Mouse (Mus musculus) liver, embryonic 16.5 days (tissue): ENCODE measurements around the gene Cyp2d11. TPM values are rescaled to one million over a fixed set of nuclear protein-coding genes. Genes with fewer than 3 reads are reported as not detected.
"Not testable (repeated sequence)": the region's sequence is repeated elsewhere in the genome, so short reads cannot be mapped to it uniquely, and the experiment has no call there.

Experiments used
- ATAC-seq: fragments of 200-750 bp; cut with Nextera tagmentation; 2 replicates; pipeline ENCODE4 v1.8.0; 2017; ENCODE audit warnings: low read depth, mild to moderate bottlenecking, moderate number of reproducible peaks, moderate library complexity
- H3K27ac ChIP-seq: fragments of 300-500 bp; sonication (generic); 2 replicates; pipeline ENCODE4 v1.5.1; 2014; ENCODE audit warnings: mild to moderate bottlenecking, low read length
- H3K27me3 ChIP-seq: fragments of 300-500 bp; sonication (generic); 2 replicates; pipeline ENCODE4 v1.6.1; 2014; ENCODE audit warnings: low read depth, low read length, mixed read lengths; ENCODE audit not compliant: control insufficient read depth, insufficient read depth
- H3K36me3 ChIP-seq: fragments of 300-500 bp; sonication (generic); 2 replicates; pipeline ENCODE4 v1.6.1; 2014; ENCODE audit warnings: mild to moderate bottlenecking; ENCODE audit not compliant: control insufficient read depth, insufficient read depth
- H3K4me1 ChIP-seq: fragments of 300-500 bp; sonication (generic); 2 replicates; pipeline ENCODE4 v1.6.1; 2014; ENCODE audit warnings: low read depth, low read length, mixed read lengths; ENCODE audit not compliant: control insufficient read depth
- H3K4me2 ChIP-seq: fragments of 300-500 bp; sonication (generic); 2 replicates; pipeline ENCODE4 v1.6.1; 2014; ENCODE audit warnings: low read depth, low read length, mixed read lengths
- H3K4me3 ChIP-seq: fragments of 300-500 bp; sonication (generic); 2 replicates; pipeline ENCODE4 v1.5.1; 2014; ENCODE audit warnings: low read depth, mild to moderate bottlenecking, low read length
- H3K9ac ChIP-seq: fragments of 300-500 bp; sonication (generic); 2 replicates; pipeline ENCODE4 v1.6.1; 2014; ENCODE audit warnings: low read depth, low read length
- H3K9me3 ChIP-seq: fragments of 300-500 bp; sonication (generic); replicated peaks from 2 replicates; pipeline ENCODE4 v1.6.1; 2016; ENCODE audit warnings: low read length; ENCODE audit not compliant: control insufficient read depth
- WGBS: fragments of 180-500 bp; shearing (Covaris S2); extraction: QIAGEN DNeasy Blood & Tissue Kit; methylation state at CpG from one replicate; pipeline ENCODE4 v1.1.7; 2014; ENCODE audit not compliant: insufficient replicate concordance; 5-methylcytosine and 5-hydroxymethylcytosine counted together
- polyA plus RNA-seq: library from polyadenylated mRNA; unstranded; fragments of >200 nt; fragmentation: Nextera tagmentation; extraction: Ambion mirVana; gene quantifications from 2 replicates; pipeline ENCODE4 v1.2.1, GENCODE M21; 2015

The Cyp2d11 gene
- polyA plus RNA-seq, 1 experiment from 2014 or later: not detected

- Histone ChIP-seq H3K36me3 (no peaks in the 10 kb centered on the region), H3K4me3 (no peak overlapping the region), H3K4me1 (no peaks in the 10 kb centered on the region; the same call in none of the 2 replicates), H3K27ac (peak overlapping the region; percentile 4; the same call in 1 of the 2 replicates), H3K27me3 (no peaks in the 10 kb centered on the region), H3K9me3 (no peaks in the 10 kb centered on the region), H3K4me2 (peak overlapping the region; percentile 46; the same call in 1 of the 2 replicates), H3K9ac (no peak overlapping the region)
- no peak for ATAC-seq
- 50% methylated on average over 5 of the region's 5 CpGs for WGBS
Measured at GRCm38 (mm10) chr15:82377701-82378100, 16.1 kb downstream of the Cyp2d11 start.

- H3K9ac ChIP-seq: no peak overlapping the region
- no peak overlapping the region for H3K27ac ChIP-seq
- no peaks in the 10 kb centered on the region; the same call in none of the 2 replicates for H3K4me1 ChIP-seq
Measured at GRCm38 (mm10) chr15:82376393-82377138, 17.3 kb downstream of the Cyp2d11 start.

GRCm38 (mm10) chr15:82375855-82376254, 18.0 kb downstream of the Cyp2d11 start:
- no peaks in the 10 kb centered on the region; the same call in none of the 2 replicates for H3K4me1 ChIP-seq
- no peaks in the 10 kb centered on the region for H3K27me3 ChIP-seq
- H3K9me3 ChIP-seq: no peaks in the 10 kb centered on the region
- no peak overlapping the region for H3K9ac ChIP-seq
- H3K4me3 ChIP-seq: no peak overlapping the region
- no peak for ATAC-seq
- H3K27ac ChIP-seq: no peak overlapping the region
- H3K4me2 ChIP-seq: no peak overlapping the region
- no peaks in the 10 kb centered on the region for H3K36me3 ChIP-seq
- WGBS: 73% methylated on average over 9 of the region's 9 CpGs

More at GRCm38 (mm10) chr15:82376393-82377138, 17.3 kb downstream of the Cyp2d11 start:
- H3K27me3 ChIP-seq: no peaks in the 10 kb centered on the region
- 65% methylated on average over 17 of the region's 17 CpGs for WGBS
- H3K4me3 ChIP-seq: no peak overlapping the region
- ATAC-seq: no peak
- no peaks in the 10 kb centered on the region for H3K36me3 ChIP-seq
- no peaks in the 10 kb centered on the region for H3K9me3 ChIP-seq
- no peak overlapping the region for H3K4me2 ChIP-seq

GRCm38 (mm10) chr15:82374437-82374836, 19.4 kb downstream of the Cyp2d11 start:
- ATAC-seq: no peak
- Histone ChIP-seq H3K4me2 (no peak overlapping the region), H3K36me3 (no peaks in the 10 kb centered on the region), H3K27ac (no peak overlapping the region), H3K27me3 (no peaks in the 10 kb centered on the region), H3K9me3 (no peaks in the 10 kb centered on the region), H3K4me1 (no peaks in the 10 kb centered on the region), H3K9ac (no peak overlapping the region), H3K4me3 (no peak overlapping the region)
- WGBS: 79% methylated on average over 5 of the region's 5 CpGs

GRCm38 (mm10) chr15:82372991-82373390, 20.8 kb downstream of the Cyp2d11 start:
- WGBS: 63% methylated on average over 5 of the region's 5 CpGs
- Histone ChIP-seq H3K4me2 (no peak overlapping the region), H3K27me3 (no peaks in the 10 kb centered on the region), H3K27ac (no peak overlapping the region), H3K4me3 (no peak overlapping the region), H3K9me3 (no peaks in the 10 kb centered on the region), H3K36me3 (no peaks in the 10 kb centered on the region), H3K9ac (no peak overlapping the region), H3K4me1 (no peaks in the 10 kb centered on the region)
- ATAC-seq: no peak

GRCm38 (mm10) chr15:82372446-82372845, 21.4 kb downstream of the Cyp2d11 start:
- H3K27ac ChIP-seq: no peak overlapping the region

GRCm38 (mm10) chr15:82368851-82369250, 25.0 kb downstream of the Cyp2d11 start:
- no peak for ATAC-seq
- no peak overlapping the region for H3K27ac ChIP-seq

More at GRCm38 (mm10) chr15:82372446-82372845, 21.4 kb downstream of the Cyp2d11 start:
- Histone ChIP-seq H3K36me3 (no peaks in the 10 kb centered on the region), H3K4me1 (no peaks in the 10 kb centered on the region), H3K9ac (no peak overlapping the region), H3K27me3 (no peaks in the 10 kb centered on the region), H3K9me3 (no peaks in the 10 kb centered on the region), H3K4me3 (no peak overlapping the region), H3K4me2 (no peak overlapping the region)
- ATAC-seq: no peak
- WGBS: 74% methylated on average over 6 of the region's 6 CpGs

GRCm38 (mm10) chr15:82368146-82368545, 25.7 kb downstream of the Cyp2d11 start:
- Histone ChIP-seq H3K4me3 (no peak overlapping the region), H3K9ac (no peak overlapping the region), H3K36me3 (no peaks in the 10 kb centered on the region), H3K4me2 (no peak overlapping the region), H3K4me1 (no peaks in the 10 kb centered on the region), H3K27me3 (no peaks in the 10 kb centered on the region), H3K27ac (no peak overlapping the region), H3K9me3 (no peaks in the 10 kb centered on the region)
- ATAC-seq: no peak
- WGBS: 61% methylated on average over 4 of the region's 4 CpGs

More at GRCm38 (mm10) chr15:82368851-82369250, 25.0 kb downstream of the Cyp2d11 start:
- no peak overlapping the region for H3K4me3 ChIP-seq
- H3K27me3 ChIP-seq: no peaks in the 10 kb centered on the region
- H3K4me2 ChIP-seq: no peak overlapping the region
- no peak overlapping the region for H3K9ac ChIP-seq
- no peaks in the 10 kb centered on the region for H3K4me1 ChIP-seq
- 70% methylated on average over 1 of the region's 1 CpGs for WGBS
- no peaks in the 10 kb centered on the region for H3K9me3 ChIP-seq
- H3K36me3 ChIP-seq: no peaks in the 10 kb centered on the region

- not testable (repeated sequence) for H3K27ac ChIP-seq, H3K9ac ChIP-seq, H3K4me1 ChIP-seq, ATAC-seq, H3K9me3 ChIP-seq, H3K4me3 ChIP-seq, H3K27me3 ChIP-seq, H3K36me3 ChIP-seq
- H3K4me2 ChIP-seq: peak overlapping the region; percentile 44
- WGBS: 4% methylated on average over 6 of the region's 9 CpGs
Measured at GRCm38 (mm10) chr15:82364561-82364960, 29.3 kb downstream of the Cyp2d11 start.
